Mouse (Mus musculus) cortical plate, adult 2 months (tissue): Measurements from ENCODE around the gene Alppl2.

ENCODE experiments used
- CTCF ChIP-seq: fragments of 200-500 bp; IDR thresholded peaks from 2 replicates; pipeline ENCODE4 v1.5.1; 2011; ENCODE audit warnings: mild to moderate bottlenecking, control low read depth, low read length; ENCODE audit not compliant: insufficient read depth; ENCODE audit errors: extremely low read depth
- POLR2A ChIP-seq: fragments of 200-500 bp; IDR thresholded peaks from 2 replicates; pipeline ENCODE4 v1.6.1; 2011; ENCODE audit warnings: mild to moderate bottlenecking, low read length, control low read depth; ENCODE audit not compliant: insufficient read depth; ENCODE audit errors: extremely low read depth

GRCm38 (mm10) chr1:87060913-87061312 lies 28.8 kb downstream of the Alppl2 start:
- TF ChIP-seq CTCF (no peak), POLR2A (no peak)
